Mouse (Mus musculus): ENCODE measurements around the gene C530008M17Rik. TPM values are rescaled to one million over a fixed set of nuclear protein-coding genes. Genes with fewer than 3 reads are reported as not detected.

The C530008M17Rik gene
- polyA plus RNA-seq, 1 experiment from 2014 or later = 10.8 TPM

- H3K36me3 ChIP-seq (ENCODE audit: control insufficient read depth, insufficient read depth, low read length) = no peaks in the 10 kb centered on the region
- DNase-seq (ENCODE audit: low spot score) = peak; percentile 51
- H3K9ac ChIP-seq (ENCODE audit: low read depth, low read length) = peak overlapping the region; percentile 80
- under 1% methylated on average over 38 of the region's 38 CpGs for WGBS
- peak; percentile 78 for ATAC-seq (ENCODE audit: low read depth)
- H3K4me3 ChIP-seq (ENCODE audit: low read depth, low read length) = peak overlapping the region; percentile 81
- no peaks in the 10 kb centered on the region for H3K4me1 ChIP-seq (ENCODE audit: control insufficient read depth, insufficient read depth, low read length)
- H3K27me3 ChIP-seq (replicated peaks; ENCODE audit: control insufficient read depth, insufficient read depth, low read length) = no peaks in the 10 kb centered on the region
- H3K4me2 ChIP-seq (ENCODE audit: low read depth, low read length) = peak overlapping the region; percentile 93
- H3K9me3 ChIP-seq (ENCODE audit: control insufficient read depth, low read length) = no peaks in the 10 kb centered on the region
- peak overlapping the region; percentile 84 for H3K27ac ChIP-seq (replicated peaks; ENCODE audit: low read depth, low read length)
Observed at GRCm38 (mm10) chr5:76658084-76658934, 2.0 kb downstream of the C530008M17Rik start.

- H3K4me1 ChIP-seq (ENCODE audit: control insufficient read depth, insufficient read depth, low read length) = no peaks in the 10 kb centered on the region
- H3K27ac ChIP-seq (replicated peaks; ENCODE audit: low read depth, low read length) = no peak overlapping the region
- H3K27me3 ChIP-seq (replicated peaks; ENCODE audit: control insufficient read depth, insufficient read depth, low read length) = no peaks in the 10 kb centered on the region
- DNase-seq (ENCODE audit: low spot score) (no peak), ATAC-seq (ENCODE audit: low read depth) (no peak)
- no peaks in the 10 kb centered on the region for H3K36me3 ChIP-seq (ENCODE audit: control insufficient read depth, insufficient read depth, low read length)
- H3K9ac ChIP-seq (ENCODE audit: low read depth, low read length) = no peak overlapping the region
- 87% methylated on average over 8 of the region's 8 CpGs for WGBS
- no peak overlapping the region for H3K4me3 ChIP-seq (ENCODE audit: low read depth, low read length)
- H3K9me3 ChIP-seq (ENCODE audit: control insufficient read depth, low read length) = no peaks in the 10 kb centered on the region
- H3K4me2 ChIP-seq (ENCODE audit: low read depth, low read length) = no peak overlapping the region
Observed at GRCm38 (mm10) chr5:76659958-76660635, 3.8 kb downstream of the C530008M17Rik start.

- Histone ChIP-seq H3K9me3 (ENCODE audit: control insufficient read depth, low read length) (no peaks in the 10 kb centered on the region), H3K27ac (replicated peaks; ENCODE audit: low read depth, low read length) (no peak overlapping the region), H3K36me3 (ENCODE audit: control insufficient read depth, insufficient read depth, low read length) (no peaks in the 10 kb centered on the region), H3K27me3 (replicated peaks; ENCODE audit: control insufficient read depth, insufficient read depth, low read length) (no peaks in the 10 kb centered on the region), H3K9ac (ENCODE audit: low read depth, low read length) (no peak overlapping the region), H3K4me3 (ENCODE audit: low read depth, low read length) (no peak overlapping the region), H3K4me2 (ENCODE audit: low read depth, low read length) (no peak overlapping the region), H3K4me1 (ENCODE audit: control insufficient read depth, insufficient read depth, low read length) (no peaks in the 10 kb centered on the region)
- DNase-seq (ENCODE audit: low spot score) = no peak
- no peak for ATAC-seq (ENCODE audit: low read depth)
- 88% methylated on average over 4 of the region's 4 CpGs for WGBS
Observed at GRCm38 (mm10) chr5:76661310-76661709, 5.0 kb downstream of the C530008M17Rik start.

- 72% methylated on average over 7 of the region's 7 CpGs for WGBS
- DNase-seq (ENCODE audit: low spot score) = no peak
Observed at GRCm38 (mm10) chr5:76664936-76665335, 8.6 kb downstream of the C530008M17Rik start.

GRCm38 (mm10) chr5:76665421-76665820 is 9.1 kb downstream of the C530008M17Rik start:
- DNase-seq (ENCODE audit: low spot score) (peak; percentile 74), ATAC-seq (ENCODE audit: low read depth) (peak; percentile 83; the same call in 1 of the 2 replicates)
- no peaks in the 10 kb centered on the region for H3K4me1 ChIP-seq (ENCODE audit: control insufficient read depth, insufficient read depth, low read length)
- H3K4me2 ChIP-seq (ENCODE audit: low read depth, low read length) = no peak overlapping the region
- no peaks in the 10 kb centered on the region for H3K27me3 ChIP-seq (replicated peaks; ENCODE audit: control insufficient read depth, insufficient read depth, low read length)
- H3K27ac ChIP-seq (replicated peaks; ENCODE audit: low read depth, low read length) = 0 out of 2 replicates have a peak overlapping the region, but pooled peaks have one; percentile 0
- WGBS = 40% methylated on average over 7 of the region's 7 CpGs
- H3K9me3 ChIP-seq (ENCODE audit: control insufficient read depth, low read length) = no peaks in the 10 kb centered on the region
- no peak overlapping the region for H3K9ac ChIP-seq (ENCODE audit: low read depth, low read length)
- H3K36me3 ChIP-seq (ENCODE audit: control insufficient read depth, insufficient read depth, low read length) = no peaks in the 10 kb centered on the region
- H3K4me3 ChIP-seq (ENCODE audit: low read depth, low read length) = no peak overlapping the region

More at GRCm38 (mm10) chr5:76664936-76665335, 8.6 kb downstream of the C530008M17Rik start:
- H3K36me3 ChIP-seq (ENCODE audit: control insufficient read depth, insufficient read depth, low read length) = no peaks in the 10 kb centered on the region
- H3K9me3 ChIP-seq (ENCODE audit: control insufficient read depth, low read length) = no peaks in the 10 kb centered on the region
- H3K27ac ChIP-seq (replicated peaks; ENCODE audit: low read depth, low read length) = no peak overlapping the region
- H3K4me1 ChIP-seq (ENCODE audit: control insufficient read depth, insufficient read depth, low read length) = no peaks in the 10 kb centered on the region
- no peak for ATAC-seq (ENCODE audit: low read depth)
- no peak overlapping the region for H3K9ac ChIP-seq (ENCODE audit: low read depth, low read length)
- no peak overlapping the region for H3K4me3 ChIP-seq (ENCODE audit: low read depth, low read length)
- no peaks in the 10 kb centered on the region for H3K27me3 ChIP-seq (replicated peaks; ENCODE audit: control insufficient read depth, insufficient read depth, low read length)
- no peak overlapping the region for H3K4me2 ChIP-seq (ENCODE audit: low read depth, low read length)

- Histone ChIP-seq H3K4me1 (ENCODE audit: control insufficient read depth, insufficient read depth, low read length) (no peaks in the 10 kb centered on the region), H3K9ac (ENCODE audit: low read depth, low read length) (no peak overlapping the region), H3K27me3 (replicated peaks; ENCODE audit: control insufficient read depth, insufficient read depth, low read length) (no peaks in the 10 kb centered on the region), H3K4me2 (ENCODE audit: low read depth, low read length) (no peak overlapping the region), H3K27ac (replicated peaks; ENCODE audit: low read depth, low read length) (no peak overlapping the region), H3K9me3 (ENCODE audit: control insufficient read depth, low read length) (no peaks in the 10 kb centered on the region), H3K4me3 (ENCODE audit: low read depth, low read length) (no peak overlapping the region), H3K36me3 (ENCODE audit: control insufficient read depth, insufficient read depth, low read length) (no peaks in the 10 kb centered on the region)
- 80% methylated on average over 6 of the region's 6 CpGs for WGBS
- DNase-seq (ENCODE audit: low spot score) (no peak), ATAC-seq (ENCODE audit: low read depth) (no peak)
Observed at GRCm38 (mm10) chr5:76666026-76666756, 9.9 kb downstream of the C530008M17Rik start.

- no peak overlapping the region for H3K4me3 ChIP-seq (ENCODE audit: low read depth, low read length)
- no peak overlapping the region for H3K9ac ChIP-seq (ENCODE audit: low read depth, low read length)
- H3K4me1 ChIP-seq (ENCODE audit: control insufficient read depth, insufficient read depth, low read length) = no peaks in the 10 kb centered on the region
- H3K9me3 ChIP-seq (ENCODE audit: control insufficient read depth, low read length) = no peaks in the 10 kb centered on the region
- 72% methylated on average over 5 of the region's 5 CpGs for WGBS
- no peak for ATAC-seq (ENCODE audit: low read depth)
- DNase-seq (ENCODE audit: low spot score) = no peak
- H3K4me2 ChIP-seq (ENCODE audit: low read depth, low read length) = no peak overlapping the region
- no peaks in the 10 kb centered on the region for H3K27me3 ChIP-seq (replicated peaks; ENCODE audit: control insufficient read depth, insufficient read depth, low read length)
- no peak overlapping the region for H3K27ac ChIP-seq (replicated peaks; ENCODE audit: low read depth, low read length)
- no peaks in the 10 kb centered on the region for H3K36me3 ChIP-seq (ENCODE audit: control insufficient read depth, insufficient read depth, low read length)
Observed at GRCm38 (mm10) chr5:76668118-76668517, 11.8 kb downstream of the C530008M17Rik start.

- WGBS = 82% methylated on average over 5 of the region's 5 CpGs
- no peak overlapping the region for H3K9ac ChIP-seq (ENCODE audit: low read depth, low read length)
- H3K4me1 ChIP-seq (ENCODE audit: control insufficient read depth, insufficient read depth, low read length) = no peaks in the 10 kb centered on the region
- H3K4me2 ChIP-seq (ENCODE audit: low read depth, low read length) = no peak overlapping the region
- H3K4me3 ChIP-seq (ENCODE audit: low read depth, low read length) = no peak overlapping the region
- no peaks in the 10 kb centered on the region for H3K9me3 ChIP-seq (ENCODE audit: control insufficient read depth, low read length)
- H3K36me3 ChIP-seq (ENCODE audit: control insufficient read depth, insufficient read depth, low read length) = no peaks in the 10 kb centered on the region
- DNase-seq (ENCODE audit: low spot score) (no peak), ATAC-seq (ENCODE audit: low read depth) (no peak)
- no peak overlapping the region for H3K27ac ChIP-seq (replicated peaks; ENCODE audit: low read depth, low read length)
- H3K27me3 ChIP-seq (replicated peaks; ENCODE audit: control insufficient read depth, insufficient read depth, low read length) = no peaks in the 10 kb centered on the region
Observed at GRCm38 (mm10) chr5:76668547-76668946, 12.2 kb downstream of the C530008M17Rik start.

Measured in embryonic facial prominence, embryonic 14.5 days (tissue).